Mouse (Mus musculus): ENCODE measurements around the gene Aqp3.

DNA sequence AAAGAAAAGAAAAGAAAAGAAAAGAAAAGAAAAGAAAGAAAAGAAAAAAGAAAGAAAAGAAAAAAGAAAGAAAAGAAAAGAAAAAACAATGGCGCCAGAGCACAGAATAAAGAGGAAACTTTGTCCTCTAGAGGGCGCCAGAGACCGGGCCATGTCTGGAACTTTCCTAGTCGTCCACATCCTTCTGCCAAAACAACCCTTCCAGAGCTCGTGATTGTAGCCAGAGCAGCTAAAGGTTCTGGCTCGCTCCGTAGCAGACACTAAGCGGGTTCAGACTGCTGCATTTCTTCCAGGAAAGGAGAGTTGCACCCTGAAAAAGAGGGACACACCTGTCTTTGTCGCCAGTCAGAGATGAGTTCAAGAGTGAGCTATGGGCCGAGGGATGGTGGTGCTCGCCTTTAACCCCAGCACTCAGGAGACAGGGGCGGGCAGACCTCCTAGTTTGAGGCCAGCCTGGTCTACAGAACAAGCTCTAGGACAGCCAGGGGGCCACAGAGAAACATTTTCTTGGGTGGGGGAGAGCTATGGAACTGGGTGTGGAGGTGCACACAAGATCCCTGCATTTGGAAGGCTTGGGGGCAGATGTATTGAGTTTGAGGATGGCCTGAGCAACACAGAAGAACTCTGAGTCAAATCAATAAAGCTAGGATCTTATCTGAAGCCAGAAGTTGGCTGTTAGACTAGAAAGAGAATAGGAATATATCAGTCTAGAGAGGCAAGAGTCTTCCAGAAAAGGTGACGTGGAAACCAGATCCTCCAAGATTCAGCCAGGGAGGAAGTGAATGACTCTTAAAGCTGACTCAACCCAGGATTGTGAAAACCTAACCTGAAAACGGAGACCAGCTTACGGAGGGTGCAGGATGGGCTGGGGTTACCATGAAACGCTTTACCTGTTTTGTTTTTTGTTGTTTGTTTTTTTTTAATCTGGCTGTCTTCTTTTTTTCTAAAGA lies 47.0 kb downstream of the Aqp3 start:
- peak; percentile 73 for TF ChIP-seq CTCF (IDR thresholded peaks at IDR 0.05; ENCODE audit: low read depth, low read length)
- TF ChIP-seq EP300 (IDR thresholded peaks at IDR 0.05; ENCODE audit: insufficient read depth, low read depth, low read length): no peak
- TF ChIP-seq POLR2A (IDR thresholded peaks at IDR 0.05; ENCODE audit: insufficient read depth, low read length): no peak

Measured in ES-Bruce4 (cell line).